Mouse (Mus musculus) spleen, embryonic (tissue): ENCODE data around the gene Bend5.

Source experiments
- CTCF ChIA-PET: fragments of 350-600 bp; sonication (Branson Sonifier 250); formaldehyde crosslinking; loops from one replicate; lab custom pipeline; 2022; lab: Charles Lee

Bend5 gene

DNA sequence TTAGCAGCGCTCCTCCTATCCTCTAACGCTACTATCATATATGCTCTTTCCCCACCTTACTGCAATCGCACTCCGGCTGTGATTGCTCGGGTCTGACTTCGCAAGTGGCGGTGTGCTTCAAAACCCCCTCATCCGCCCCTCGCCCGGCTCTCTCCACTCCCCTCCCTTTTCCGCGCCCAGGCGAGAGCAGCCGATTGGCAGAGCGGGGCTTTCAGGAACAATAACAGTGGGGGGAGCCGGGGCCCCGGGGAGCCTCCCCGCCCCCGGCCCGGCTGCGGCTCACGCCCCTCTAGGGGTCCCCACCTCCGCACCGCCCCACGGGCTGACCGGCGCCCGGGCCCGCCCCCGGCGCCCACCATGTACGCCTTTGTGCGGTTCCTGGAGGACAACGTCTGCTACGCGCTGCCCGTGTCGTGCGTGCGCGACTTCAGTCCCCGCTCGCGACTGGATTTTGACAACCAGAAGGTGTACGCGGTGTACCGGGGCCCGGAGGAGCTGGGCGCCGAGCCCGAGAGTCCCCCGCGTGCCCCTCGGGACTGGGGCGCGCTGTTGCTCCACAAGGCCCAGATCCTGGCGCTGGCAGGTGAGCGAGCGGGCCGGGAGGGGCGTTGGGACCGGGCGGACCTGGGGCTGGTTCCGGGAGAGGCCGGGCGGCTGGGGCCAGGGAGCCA lies at the start of gene Bend5:
Gene Bend5 (plus strand): TSS at position 189 of the 671 bp plus-strand sequence.
- CTCF ChIA-PET, result interaction anchor here (0.8 to 1.1 kb wide), 2 partner anchors 40 to 41 kb away, joined by 3 read pairs; no protein-coding TSS in a partner anchor

DNA sequence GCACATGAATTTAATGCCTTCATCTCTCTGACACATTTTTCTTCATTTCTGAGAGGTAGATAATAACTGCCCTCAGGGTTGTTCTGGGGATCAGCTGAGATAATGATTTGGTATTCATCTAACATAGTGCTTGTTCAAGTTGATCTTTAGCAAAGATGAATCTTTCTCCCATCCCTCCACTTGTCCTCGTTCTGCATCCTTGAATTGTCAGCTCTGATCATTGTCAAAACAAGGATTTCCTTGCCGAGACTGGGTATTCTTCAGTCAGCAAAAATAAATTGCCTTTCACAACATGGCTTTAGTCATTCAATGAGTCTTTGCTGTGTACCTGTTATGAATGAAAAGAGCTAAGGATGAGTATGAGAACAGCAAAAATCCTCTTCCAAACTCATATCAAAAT lies 47.0 kb upstream of the Bend5 start:
- CTCF ChIA-PET, result no interaction called here

DNA sequence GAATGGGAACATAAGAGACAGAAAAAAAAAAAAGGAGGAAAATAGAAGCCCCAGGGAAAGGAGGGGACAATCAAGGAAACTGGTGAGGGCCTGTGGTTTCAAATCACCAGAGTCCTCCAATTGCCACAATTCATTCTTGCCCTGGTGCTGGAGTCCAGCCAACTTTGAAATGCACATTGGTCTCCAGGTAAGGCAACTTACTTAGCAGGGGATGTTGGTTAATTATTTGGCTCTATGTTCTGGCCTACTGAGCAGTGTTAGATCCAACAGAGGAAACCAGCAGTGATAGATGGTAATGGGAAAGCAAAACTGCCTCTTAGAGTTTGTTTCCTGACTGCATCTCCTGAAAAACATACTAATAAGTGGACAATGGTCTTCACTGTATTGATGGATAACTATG lies 37.6 kb upstream of the Bend5 start:
- CTCF ChIA-PET, result no interaction called here

DNA sequence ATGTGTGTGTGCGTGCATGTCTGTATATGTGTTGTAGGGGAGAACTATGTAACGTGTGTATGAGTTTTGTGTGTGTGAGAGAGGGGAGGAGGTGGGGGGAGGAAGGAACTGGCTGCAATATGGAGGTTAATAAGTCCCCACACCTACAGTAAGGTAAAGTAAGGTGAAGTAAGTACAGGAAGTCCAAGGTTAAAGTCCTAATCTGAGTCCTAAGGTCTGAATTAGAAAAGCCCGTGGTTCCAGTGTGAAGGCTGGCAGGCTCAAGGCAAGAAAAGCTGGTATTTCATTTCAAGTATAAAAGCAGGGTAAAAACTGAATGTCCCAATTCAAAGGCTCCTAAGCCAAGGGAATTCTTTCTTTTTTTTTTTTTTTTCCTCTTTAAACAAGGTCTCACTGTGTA lies 36.7 kb upstream of the Bend5 start:
- CTCF ChIA-PET, result no interaction called here

DNA sequence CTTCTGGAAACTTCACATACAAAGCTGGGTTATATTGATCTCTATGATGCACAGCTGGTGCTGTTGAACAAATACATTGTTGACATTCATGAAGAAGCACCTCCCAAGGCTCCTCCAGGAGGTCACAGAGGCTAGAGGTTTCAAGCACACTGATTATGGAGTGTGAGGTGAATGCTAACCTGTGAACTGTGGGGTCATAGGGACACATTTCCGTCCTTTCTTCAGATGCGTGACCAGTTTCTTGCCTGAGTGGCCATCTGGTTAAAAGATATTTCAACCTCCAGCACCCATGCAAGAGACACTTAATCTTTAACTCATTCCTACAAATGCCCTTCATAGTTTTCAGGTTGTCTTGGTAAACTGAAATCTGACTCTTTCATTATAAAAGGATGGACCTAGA lies 31.7 kb upstream of the Bend5 start:
- CTCF ChIA-PET, result no interaction called here

DNA sequence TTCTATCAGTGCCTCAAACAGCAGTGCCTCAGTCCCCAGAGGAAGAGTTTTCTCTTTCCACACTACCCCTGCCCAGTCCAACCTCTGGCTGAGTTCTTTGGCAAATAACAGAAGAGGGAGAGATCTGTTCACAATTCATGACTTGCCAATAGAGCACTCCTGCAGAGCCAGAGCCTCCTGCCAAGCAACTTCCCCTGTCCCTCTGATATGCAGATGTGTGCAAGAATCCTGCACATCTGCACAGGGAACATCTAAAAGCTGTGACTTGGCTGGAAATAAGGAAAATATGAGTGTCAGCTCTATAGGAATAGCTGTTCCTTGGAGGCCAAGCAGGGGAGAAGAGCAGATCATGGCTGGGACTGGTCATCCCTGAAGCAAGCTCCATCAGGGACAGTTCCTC lies 24.1 kb upstream of the Bend5 start:
- CTCF ChIA-PET, result no interaction called here

DNA sequence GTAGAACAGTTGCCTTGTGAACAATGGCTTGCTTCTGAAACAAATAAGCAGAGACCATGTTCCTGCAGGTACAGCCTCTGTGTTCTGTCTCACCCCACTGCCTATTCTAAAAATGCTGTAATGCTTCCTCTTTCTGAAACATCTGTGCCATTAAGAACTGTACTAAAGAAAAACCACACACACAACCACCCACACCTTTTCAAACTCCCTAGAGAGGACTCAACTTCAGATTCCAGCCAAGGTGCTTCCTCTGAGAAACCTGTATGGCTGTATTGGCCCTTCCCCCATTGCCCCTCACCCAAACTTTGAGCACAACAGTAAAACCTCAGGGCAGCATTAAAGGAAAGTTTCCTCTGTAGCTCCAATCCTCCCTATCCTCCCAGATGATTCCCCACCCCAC lies 15.0 kb upstream of the Bend5 start:
- CTCF ChIA-PET, result no interaction called here

DNA sequence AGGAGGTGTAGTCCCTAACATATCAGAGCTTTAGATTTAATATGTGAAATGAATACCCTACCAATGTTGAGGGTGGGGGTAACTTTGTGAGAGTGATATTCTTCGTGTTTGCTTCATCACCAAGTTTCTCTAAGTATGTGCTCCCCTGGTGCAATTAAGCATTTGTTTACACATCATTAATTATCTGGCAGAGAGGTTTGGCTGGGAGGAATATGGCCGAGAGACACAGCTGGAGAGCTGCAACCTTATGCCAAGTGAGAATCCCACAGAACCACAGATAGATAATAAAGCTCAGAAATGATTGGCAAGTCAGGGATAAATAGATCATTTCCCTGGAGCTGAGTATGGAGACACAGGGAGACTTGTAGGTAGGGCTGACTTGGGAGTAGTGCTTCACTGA lies 14.1 kb upstream of the Bend5 start:
- CTCF ChIA-PET, result no interaction called here

DNA sequence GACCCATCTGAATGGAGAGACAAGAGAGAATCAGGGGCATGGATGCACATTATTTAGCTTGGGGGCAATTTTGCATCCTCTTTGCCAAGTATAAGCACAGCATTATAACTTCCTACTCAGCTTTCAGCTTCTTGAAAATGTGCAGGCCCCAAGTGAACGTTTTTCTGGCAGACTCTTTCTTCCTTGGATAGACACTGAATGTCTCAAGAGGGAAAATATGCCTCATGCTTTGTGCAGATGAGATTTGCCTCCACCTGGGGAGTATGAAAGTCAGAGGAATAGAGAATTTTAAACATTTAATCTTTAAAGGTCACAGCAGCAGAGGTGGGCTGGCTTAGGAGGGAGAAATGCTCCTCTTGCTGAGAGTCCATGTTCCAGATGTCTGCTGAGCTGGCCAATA lies 11.6 kb upstream of the Bend5 start:
- CTCF ChIA-PET, result no interaction called here

DNA sequence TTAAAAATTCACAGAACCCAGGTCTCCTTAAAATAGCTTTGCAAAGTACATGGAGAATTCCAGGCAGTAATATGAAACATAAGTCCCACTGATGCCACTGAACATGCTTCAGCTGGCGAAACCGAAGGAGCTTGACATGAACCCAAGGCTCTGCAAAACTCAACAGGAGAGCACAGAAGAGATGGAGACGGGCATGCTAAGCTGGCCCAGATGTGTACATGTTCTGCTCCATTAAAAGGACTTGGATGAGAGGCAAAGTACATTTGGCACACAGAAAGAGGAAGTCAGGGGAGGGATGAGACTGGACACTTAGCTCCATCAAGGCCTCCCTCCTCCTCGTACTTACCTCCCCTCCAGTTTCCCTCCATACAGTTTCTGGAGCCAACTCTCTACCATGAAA lies 4.1 kb upstream of the Bend5 start:
- CTCF ChIA-PET, result no interaction called here

DNA sequence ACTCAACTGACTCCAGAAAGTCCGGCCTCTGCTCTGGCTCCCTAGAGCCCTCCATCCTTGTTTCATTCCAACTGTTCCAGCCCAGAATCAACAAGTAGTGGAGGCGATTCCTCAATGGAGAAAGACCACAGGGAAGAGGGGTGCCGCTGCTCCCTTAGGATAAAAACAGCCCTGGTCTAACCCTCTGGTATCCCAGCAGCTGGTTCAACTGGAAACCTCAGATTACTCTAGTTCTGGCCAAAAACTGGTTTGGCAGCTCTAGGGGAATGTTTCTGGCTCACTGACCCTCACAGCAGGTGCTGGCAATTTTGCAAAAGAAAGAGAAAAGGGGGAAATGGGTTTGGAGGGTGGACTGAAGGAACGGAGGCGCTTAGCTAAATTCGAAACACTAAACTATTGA lies 407 bp upstream of the Bend5 start:
- CTCF ChIA-PET, result interaction anchor here (0.8 to 1.1 kb wide), 2 partner anchors 39 to 42 kb away, joined by 3 read pairs; no protein-coding TSS in a partner anchor

DNA sequence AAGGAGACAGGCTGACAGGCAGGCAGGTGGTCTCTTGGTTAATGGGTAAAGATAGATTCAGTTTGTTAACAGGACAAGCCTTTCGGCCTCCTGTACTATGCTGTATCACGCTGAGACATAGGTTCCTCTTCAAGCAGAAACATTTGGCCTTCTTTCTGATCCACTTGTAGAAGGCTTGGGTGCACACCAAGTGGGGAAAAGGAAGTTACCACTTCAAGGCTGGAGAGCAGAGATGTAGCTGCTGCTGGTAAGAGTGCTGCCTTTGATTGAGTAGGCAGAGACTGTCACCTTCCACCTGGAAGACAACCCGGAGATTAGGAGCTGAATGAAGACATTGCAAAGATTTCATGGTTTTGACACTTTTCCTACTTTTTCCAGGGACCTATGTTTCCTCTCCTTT lies 1.3 kb downstream of the Bend5 start:
- CTCF ChIA-PET, result no interaction called here

DNA sequence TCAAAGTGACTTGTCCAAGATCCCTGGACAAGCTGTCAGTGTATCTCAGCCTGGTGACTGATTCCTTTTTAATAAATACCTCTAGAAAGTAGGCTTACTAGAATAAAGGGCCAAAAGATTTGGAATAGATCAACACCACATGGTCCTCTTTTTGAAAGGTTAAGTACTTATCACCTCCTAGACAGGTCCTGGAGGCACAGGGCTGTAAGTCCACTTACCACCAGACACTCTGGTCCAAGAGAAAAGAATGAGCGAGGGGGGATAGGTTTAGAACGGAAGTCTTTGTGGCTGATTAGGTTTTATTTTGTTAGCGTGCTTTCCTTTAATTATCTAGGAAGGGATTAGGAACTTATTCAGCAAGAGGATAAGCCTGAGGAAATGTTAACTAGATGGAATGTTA lies 1.7 kb downstream of the Bend5 start:
- CTCF ChIA-PET, result no interaction called here

DNA sequence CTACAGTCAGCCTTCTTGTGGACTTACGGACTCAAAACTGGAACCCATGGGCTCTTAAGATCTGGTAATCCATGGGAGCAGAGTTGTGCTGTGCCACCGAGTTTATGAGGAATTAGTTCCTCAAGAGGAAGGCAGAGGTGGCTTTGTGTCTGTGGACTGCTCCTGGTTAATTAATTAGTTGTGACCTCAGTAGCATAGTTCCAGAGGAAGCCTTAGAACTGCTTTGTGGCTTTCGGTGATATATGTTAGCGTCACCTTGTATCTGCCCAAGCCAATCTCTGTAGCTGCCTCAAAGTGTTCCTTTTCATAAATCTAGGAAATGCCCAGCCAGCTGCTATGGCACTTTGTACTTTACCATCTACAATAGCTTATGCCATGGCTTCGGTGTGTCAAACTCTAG lies 2.9 kb downstream of the Bend5 start:
- CTCF ChIA-PET, result no interaction called here

DNA sequence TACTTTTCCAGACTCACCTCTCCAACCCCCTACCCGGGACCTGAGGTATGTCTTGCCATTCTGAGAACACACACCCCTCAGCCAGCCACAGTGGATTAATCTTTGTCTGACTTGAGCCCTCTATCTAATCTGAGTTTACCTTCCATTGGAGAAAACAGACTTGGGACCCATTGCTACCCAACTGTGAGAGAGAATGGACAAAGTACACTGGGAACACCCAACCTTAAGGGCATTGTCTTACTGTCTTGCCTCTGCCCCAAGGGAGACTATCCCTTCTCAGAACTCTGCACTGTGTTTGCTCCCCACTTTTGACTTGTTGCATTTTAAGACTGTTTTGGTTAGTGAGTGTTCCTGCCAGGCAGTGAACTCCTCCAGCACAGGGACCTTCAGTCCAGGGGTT lies 4.7 kb downstream of the Bend5 start:
- CTCF ChIA-PET, result no interaction called here

DNA sequence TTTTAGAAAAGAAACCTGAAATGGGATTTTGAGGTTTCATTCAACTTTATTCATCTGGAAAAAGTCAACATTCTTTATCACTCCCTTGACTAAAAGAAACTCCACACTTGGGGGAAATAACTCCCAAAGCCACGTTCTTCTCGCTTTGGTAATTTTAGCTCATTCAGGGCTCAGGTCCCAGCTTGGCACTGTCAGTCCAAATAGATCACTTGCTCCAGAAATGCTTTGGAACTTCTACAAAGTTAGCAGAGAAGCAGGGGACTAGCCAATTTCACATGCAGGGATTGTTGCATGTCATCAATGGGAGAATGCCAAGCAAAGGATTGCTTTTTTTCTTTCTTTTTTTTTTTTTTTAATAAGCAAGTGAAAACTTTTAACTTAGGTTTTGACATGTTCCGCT lies 5.2 kb downstream of the Bend5 start:
- CTCF ChIA-PET, result interaction anchor here (0.7 kb wide), 1 partner anchor 380 kb away, joined by 4 read pairs; no protein-coding TSS in a partner anchor

DNA sequence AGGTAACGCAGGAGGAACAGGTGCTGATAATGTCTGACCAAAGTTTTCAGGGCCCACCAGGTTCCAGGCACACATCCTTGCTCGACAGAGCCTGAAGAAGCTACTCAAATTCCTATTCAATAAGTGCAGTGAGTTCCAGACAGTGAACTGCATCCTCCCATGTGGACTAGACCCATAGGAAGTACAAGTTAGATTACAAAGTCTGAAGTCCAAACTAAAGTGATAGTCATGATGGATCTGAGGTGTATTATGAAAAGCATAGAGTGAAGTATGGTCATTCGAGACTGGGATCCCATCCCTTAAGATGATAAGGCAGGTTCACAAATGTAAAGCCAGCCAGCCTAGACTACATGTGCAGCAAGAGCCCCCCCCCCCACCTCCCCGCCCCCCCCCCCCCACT lies 6.1 kb downstream of the Bend5 start:
- CTCF ChIA-PET, result interaction anchor here (0.6 to 0.7 kb wide), 2 partner anchors 29 to 381 kb away, joined by 4 to 5 read pairs; no protein-coding TSS in a partner anchor

DNA sequence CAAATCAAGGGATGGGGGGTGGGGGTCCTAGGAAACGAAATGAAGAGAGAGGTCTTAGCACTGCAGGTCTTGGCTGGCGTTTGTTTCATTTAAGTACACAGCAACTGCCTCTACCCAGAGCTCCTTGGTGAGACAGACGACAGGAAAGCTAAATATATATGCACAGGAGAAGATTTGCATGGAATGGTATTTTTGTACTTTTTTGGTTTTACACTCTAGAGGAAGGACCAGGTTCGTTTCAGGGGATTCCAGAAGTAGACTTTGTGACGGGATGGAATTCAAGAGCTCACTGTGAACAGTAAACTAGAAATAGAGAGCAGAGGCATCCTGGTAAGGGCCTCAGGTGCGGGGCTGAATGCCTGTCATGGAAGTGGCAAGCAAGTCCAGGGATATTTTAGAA lies 7.0 kb downstream of the Bend5 start:
- CTCF ChIA-PET, result interaction anchor here (0.7 kb wide), 1 partner anchor 30 kb away, joined by 3 read pairs; no protein-coding TSS in a partner anchor

DNA sequence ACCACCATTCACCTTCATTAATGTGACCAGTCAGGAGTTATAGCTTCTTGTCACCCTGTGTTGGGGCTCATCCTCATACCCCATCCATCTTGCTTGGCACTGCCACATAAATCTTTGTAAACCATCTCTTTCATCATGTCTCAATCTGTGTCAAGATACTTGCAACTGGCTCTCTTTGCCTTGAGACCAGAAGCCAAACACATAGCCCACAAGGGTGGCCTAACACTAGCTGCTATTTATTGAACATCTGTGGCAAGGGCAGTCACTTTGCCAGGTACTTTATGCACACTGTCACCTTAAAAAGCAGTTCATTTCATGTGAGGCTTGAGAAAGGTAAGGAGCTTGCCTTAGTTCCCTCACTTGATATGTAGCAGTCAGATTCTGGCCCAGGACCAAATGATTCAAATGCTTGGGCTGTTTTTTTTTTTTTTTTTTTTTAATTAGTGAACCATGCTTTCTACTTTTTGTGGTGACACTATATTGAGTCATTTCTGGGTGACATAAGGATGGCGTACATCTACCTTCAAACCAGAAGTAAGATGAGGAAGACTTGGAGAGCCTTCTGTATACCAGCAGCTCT lies 9.7 kb downstream of the Bend5 start:
- CTCF ChIA-PET, result no interaction called here

DNA sequence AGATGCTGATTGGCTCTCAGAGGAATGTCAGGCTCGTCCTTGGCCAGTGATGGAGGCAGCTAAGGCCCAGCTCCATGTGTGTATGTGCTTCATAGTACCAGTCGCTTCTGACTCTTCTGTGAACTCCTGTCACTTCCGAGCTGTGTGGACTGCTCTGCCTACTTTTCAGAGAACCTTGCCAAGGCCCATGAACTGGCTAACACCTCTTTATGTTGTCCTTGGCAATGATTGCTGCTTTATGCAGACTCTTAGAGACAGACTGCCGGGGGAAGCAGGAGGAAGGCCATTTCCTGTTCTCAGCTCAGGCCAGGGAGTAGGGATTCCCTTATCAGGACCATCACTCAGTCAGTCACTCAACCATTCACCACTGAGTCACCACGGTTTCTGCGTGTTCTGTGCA lies 10.4 kb downstream of the Bend5 start:
- CTCF ChIA-PET, result no interaction called here

DNA sequence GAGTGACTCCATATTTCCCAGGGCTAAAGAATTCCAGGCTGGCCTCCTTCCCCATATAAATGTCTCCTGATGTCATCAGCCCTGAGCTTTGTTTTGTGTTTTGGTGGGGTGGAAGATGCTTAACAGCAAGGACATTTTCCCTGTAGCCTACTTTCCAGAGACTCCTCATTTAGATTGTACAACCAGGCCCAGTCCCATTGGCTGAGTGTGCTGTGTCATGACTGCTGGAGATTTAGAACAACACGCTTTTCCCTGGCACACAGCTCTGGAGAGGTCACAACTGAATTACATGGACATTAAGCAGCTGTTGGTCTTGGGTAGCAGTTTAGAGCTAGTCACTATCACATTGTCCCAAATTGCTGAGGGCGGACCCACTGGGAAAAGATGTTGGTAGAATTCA lies 16.4 kb downstream of the Bend5 start:
- CTCF ChIA-PET, result no interaction called here

DNA sequence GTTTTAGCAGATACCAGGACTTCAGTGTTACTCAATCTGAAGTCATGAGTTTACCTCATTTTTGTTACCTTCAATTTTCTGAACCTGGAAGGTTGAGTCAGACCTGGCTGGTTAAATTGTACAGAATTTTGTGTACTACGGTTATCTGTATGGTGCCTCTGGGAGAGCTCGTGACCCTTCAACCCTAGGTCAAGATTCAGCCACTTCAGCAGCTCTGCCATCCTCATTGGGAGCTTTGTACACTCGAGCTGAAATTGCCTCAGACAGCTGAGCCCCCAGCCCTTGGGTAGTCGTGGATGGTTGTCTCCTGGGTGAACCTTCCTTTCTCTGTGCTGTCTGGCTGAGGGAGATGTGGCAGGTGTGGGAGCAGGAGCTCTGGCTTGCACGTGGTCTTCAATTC lies 17.2 kb downstream of the Bend5 start:
- CTCF ChIA-PET, result no interaction called here

DNA sequence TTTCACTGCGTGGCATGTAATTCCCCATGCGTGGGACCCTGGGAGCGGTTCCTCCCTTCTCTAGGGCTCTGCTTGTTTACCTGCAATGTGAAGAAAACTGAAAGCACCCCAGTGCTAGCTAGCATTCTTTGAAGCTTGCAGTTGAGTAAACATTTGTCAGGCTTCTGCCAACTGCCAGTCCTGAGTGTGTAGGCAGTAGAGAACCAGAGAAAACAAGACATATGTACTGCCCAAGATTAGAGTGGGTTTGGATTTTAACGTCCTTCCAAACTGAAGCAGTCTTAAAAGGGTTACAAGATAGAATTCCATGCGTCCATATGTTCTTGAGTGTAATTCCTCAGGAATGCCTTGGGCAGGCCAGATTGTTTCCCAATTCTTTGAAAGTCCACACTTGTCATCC lies 17.6 kb downstream of the Bend5 start:
- CTCF ChIA-PET, result no interaction called here

DNA sequence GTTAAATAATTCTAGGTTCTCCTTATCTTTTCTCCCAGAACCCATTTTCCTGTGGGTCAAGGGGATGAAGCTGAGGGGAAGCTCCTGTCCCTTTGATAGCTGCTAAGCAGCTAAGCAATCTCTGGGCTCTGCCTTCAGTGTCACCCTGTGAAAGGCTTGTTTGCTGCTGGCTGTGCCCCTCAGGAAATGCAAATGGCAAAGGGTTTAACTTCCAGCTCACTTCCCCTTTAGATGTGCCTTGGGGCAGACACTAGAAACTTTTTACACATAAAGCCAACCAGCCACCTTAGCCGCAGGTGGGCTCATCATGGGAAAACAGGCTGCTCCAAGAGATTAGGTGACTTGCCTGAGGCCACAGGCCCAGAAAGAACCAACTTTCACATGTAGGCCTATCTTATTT lies 26.9 kb downstream of the Bend5 start:
- CTCF ChIA-PET, result no interaction called here
